Mouse (Mus musculus): ENCODE measurements around the gene Rps8. TPM values are rescaled to one million over a fixed set of nuclear protein-coding genes. Genes with fewer than 3 reads are reported as not detected.

The Rps8 gene
- polyA plus RNA-seq, 1 experiment from 2014 or later, result 599 TPM

GRCm38 (mm10) chr4:117115592-117115991 is 40.5 kb downstream of the Rps8 start:
- Histone ChIP-seq H3K27ac (replicated peaks; ENCODE audit: low read depth, low read length) (no peak overlapping the region), H3K36me3 (ENCODE audit: control insufficient read depth, insufficient read depth, low read length) (peaks cover 10% of the 10 kb centered on the region), H3K27me3 (ENCODE audit: control insufficient read depth, insufficient read depth, low read length) (no peaks in the 10 kb centered on the region), H3K4me2 (ENCODE audit: low read length) (no peak overlapping the region), H3K4me1 (ENCODE audit: control insufficient read depth, insufficient read depth, low read length) (0 out of 2 replicates have a peak, but pooled peaks cover 6% of the 10 kb centered on the region), H3K4me3 (replicated peaks; ENCODE audit: low read depth, low read length) (no peak overlapping the region), H3K9me3 (ENCODE audit: control insufficient read depth, low read length) (no peaks in the 10 kb centered on the region), H3K9ac (replicated peaks; ENCODE audit: low read length) (no peak overlapping the region)
- whole genome bisulfite sequencing, result 91% methylated on average over 5 of the region's 5 CpGs
- no peak for ATAC-seq (ENCODE audit: low FRiP score, low TSS enrichment)
- no peak for DNase-seq

GRCm38 (mm10) chr4:117113237-117113636 is 42.8 kb downstream of the Rps8 start:
- H3K27me3 ChIP-seq (ENCODE audit: control insufficient read depth, insufficient read depth, low read length), result no peaks in the 10 kb centered on the region
- H3K4me2 ChIP-seq (ENCODE audit: low read length), result no peak overlapping the region
- no peak overlapping the region for H3K27ac ChIP-seq (replicated peaks; ENCODE audit: low read depth, low read length)
- H3K36me3 ChIP-seq (ENCODE audit: control insufficient read depth, insufficient read depth, low read length), result peaks cover 25% of the 10 kb centered on the region
- ATAC-seq (ENCODE audit: low FRiP score, low TSS enrichment) (no peak), DNase-seq (no peak)
- no peak overlapping the region for H3K9ac ChIP-seq (replicated peaks; ENCODE audit: low read length)
- no peak overlapping the region for H3K4me3 ChIP-seq (replicated peaks; ENCODE audit: low read depth, low read length)
- 72% methylated on average over 1 of the region's 1 CpGs for WGBS
- H3K9me3 ChIP-seq (ENCODE audit: control insufficient read depth, low read length), result no peaks in the 10 kb centered on the region
- no peaks in the 10 kb centered on the region for H3K4me1 ChIP-seq (ENCODE audit: control insufficient read depth, insufficient read depth, low read length)

GRCm38 (mm10) chr4:117110985-117111384 is 45.1 kb downstream of the Rps8 start:
- 92% methylated on average over 11 of the region's 11 CpGs for WGBS
- no peak for ATAC-seq (ENCODE audit: low FRiP score, low TSS enrichment)
- H3K27me3 ChIP-seq (ENCODE audit: control insufficient read depth, insufficient read depth, low read length), result no peaks in the 10 kb centered on the region
- H3K9ac ChIP-seq (replicated peaks; ENCODE audit: low read length), result no peak overlapping the region
- H3K4me2 ChIP-seq (ENCODE audit: low read length), result no peak overlapping the region
- DNase-seq, result no peak
- H3K27ac ChIP-seq (replicated peaks; ENCODE audit: low read depth, low read length), result no peak overlapping the region
- H3K36me3 ChIP-seq (ENCODE audit: control insufficient read depth, insufficient read depth, low read length), result peaks cover 25% of the 10 kb centered on the region
- no peaks in the 10 kb centered on the region for H3K4me1 ChIP-seq (ENCODE audit: control insufficient read depth, insufficient read depth, low read length)
- H3K4me3 ChIP-seq (replicated peaks; ENCODE audit: low read depth, low read length), result no peak overlapping the region
- no peaks in the 10 kb centered on the region for H3K9me3 ChIP-seq (ENCODE audit: control insufficient read depth, low read length)

- no peaks in the 10 kb centered on the region for H3K4me1 ChIP-seq (ENCODE audit: control insufficient read depth, insufficient read depth, low read length)
- no peaks in the 10 kb centered on the region for H3K27me3 ChIP-seq (ENCODE audit: control insufficient read depth, insufficient read depth, low read length)
- no peak for DNase-seq
- no peak for ATAC-seq (ENCODE audit: low FRiP score, low TSS enrichment)
- no peak overlapping the region for H3K9ac ChIP-seq (replicated peaks; ENCODE audit: low read length)
- peaks cover 28% of the 10 kb centered on the region for H3K36me3 ChIP-seq (ENCODE audit: control insufficient read depth, insufficient read depth, low read length)
- no peaks in the 10 kb centered on the region for H3K9me3 ChIP-seq (ENCODE audit: control insufficient read depth, low read length)
- H3K27ac ChIP-seq (replicated peaks; ENCODE audit: low read depth, low read length), result no peak overlapping the region
- 92% methylated on average over 13 of the region's 13 CpGs for WGBS
- no peak overlapping the region for H3K4me3 ChIP-seq (replicated peaks; ENCODE audit: low read depth, low read length)
- no peak overlapping the region for H3K4me2 ChIP-seq (ENCODE audit: low read length)
Observed at GRCm38 (mm10) chr4:117110249-117110648, 45.8 kb downstream of the Rps8 start.

- Histone ChIP-seq H3K9ac (replicated peaks; ENCODE audit: low read length) (no peak overlapping the region), H3K27ac (replicated peaks; ENCODE audit: low read depth, low read length) (no peak overlapping the region), H3K4me2 (ENCODE audit: low read length) (no peak overlapping the region), H3K9me3 (ENCODE audit: control insufficient read depth, low read length) (no peaks in the 10 kb centered on the region), H3K4me1 (ENCODE audit: control insufficient read depth, insufficient read depth, low read length) (no peaks in the 10 kb centered on the region), H3K36me3 (ENCODE audit: control insufficient read depth, insufficient read depth, low read length) (peaks cover 28% of the 10 kb centered on the region), H3K27me3 (ENCODE audit: control insufficient read depth, insufficient read depth, low read length) (no peaks in the 10 kb centered on the region), H3K4me3 (replicated peaks; ENCODE audit: low read depth, low read length) (no peak overlapping the region)
- WGBS, result 92% methylated on average over 25 of the region's 25 CpGs
- no peak for DNase-seq
- ATAC-seq (ENCODE audit: low FRiP score, low TSS enrichment), result no peak
Observed at GRCm38 (mm10) chr4:117109330-117109729, 46.7 kb downstream of the Rps8 start.

- Histone ChIP-seq H3K9me3 (ENCODE audit: control insufficient read depth, low read length) (no peaks in the 10 kb centered on the region), H3K4me1 (ENCODE audit: control insufficient read depth, insufficient read depth, low read length) (no peaks in the 10 kb centered on the region), H3K4me3 (replicated peaks; ENCODE audit: low read depth, low read length) (no peak overlapping the region), H3K27me3 (ENCODE audit: control insufficient read depth, insufficient read depth, low read length) (no peaks in the 10 kb centered on the region), H3K36me3 (ENCODE audit: control insufficient read depth, insufficient read depth, low read length) (peaks cover 28% of the 10 kb centered on the region), H3K4me2 (ENCODE audit: low read length) (no peak overlapping the region), H3K27ac (replicated peaks; ENCODE audit: low read depth, low read length) (no peak overlapping the region), H3K9ac (replicated peaks; ENCODE audit: low read length) (no peak overlapping the region)
- no peak for ATAC-seq (ENCODE audit: low FRiP score, low TSS enrichment)
- DNase-seq, result no peak
- 90% methylated on average over 6 of the region's 6 CpGs for WGBS
Observed at GRCm38 (mm10) chr4:117108524-117108849, 47.6 kb downstream of the Rps8 start.

GRCm38 (mm10) chr4:117107813-117108523 is 48.1 kb downstream of the Rps8 start:
- Histone ChIP-seq H3K9ac (replicated peaks; ENCODE audit: low read length) (no peak overlapping the region), H3K9me3 (ENCODE audit: control insufficient read depth, low read length) (no peaks in the 10 kb centered on the region), H3K27me3 (ENCODE audit: control insufficient read depth, insufficient read depth, low read length) (no peaks in the 10 kb centered on the region), H3K36me3 (ENCODE audit: control insufficient read depth, insufficient read depth, low read length) (peaks cover 28% of the 10 kb centered on the region), H3K4me2 (ENCODE audit: low read length) (no peak overlapping the region), H3K27ac (replicated peaks; ENCODE audit: low read depth, low read length) (no peak overlapping the region), H3K4me3 (replicated peaks; ENCODE audit: low read depth, low read length) (no peak overlapping the region), H3K4me1 (ENCODE audit: control insufficient read depth, insufficient read depth, low read length) (no peaks in the 10 kb centered on the region)
- no peak for DNase-seq
- ATAC-seq (ENCODE audit: low FRiP score, low TSS enrichment), result no peak
- WGBS, result 91% methylated on average over 18 of the region's 18 CpGs

GRCm38 (mm10) chr4:117105127-117105526 is 50.9 kb downstream of the Rps8 start:
- ATAC-seq (ENCODE audit: low FRiP score, low TSS enrichment) (peak; percentile 34; the same call in 1 of the 2 replicates), DNase-seq (peak; percentile 18)
- H3K4me1 ChIP-seq (ENCODE audit: control insufficient read depth, insufficient read depth, low read length), result no peaks in the 10 kb centered on the region
- H3K4me2 ChIP-seq (ENCODE audit: low read length), result no peak overlapping the region
- peaks cover 2% of the 10 kb centered on the region; the same call in 1 of the 2 replicates for H3K27me3 ChIP-seq (ENCODE audit: control insufficient read depth, insufficient read depth, low read length)
- H3K27ac ChIP-seq (replicated peaks; ENCODE audit: low read depth, low read length), result no peak overlapping the region
- WGBS, result 49% methylated on average over 10 of the region's 10 CpGs
- peaks cover 15% of the 10 kb centered on the region for H3K36me3 ChIP-seq (ENCODE audit: control insufficient read depth, insufficient read depth, low read length)
- H3K9me3 ChIP-seq (ENCODE audit: control insufficient read depth, low read length), result no peaks in the 10 kb centered on the region
- no peak overlapping the region for H3K9ac ChIP-seq (replicated peaks; ENCODE audit: low read length)
- H3K4me3 ChIP-seq (replicated peaks; ENCODE audit: low read depth, low read length), result no peak overlapping the region

- no peak for DNase-seq
- no peaks in the 10 kb centered on the region for H3K4me1 ChIP-seq (ENCODE audit: control insufficient read depth, insufficient read depth, low read length)
- WGBS, result 83% methylated on average over 10 of the region's 10 CpGs
- peaks cover 10% of the 10 kb centered on the region for H3K36me3 ChIP-seq (ENCODE audit: control insufficient read depth, insufficient read depth, low read length)
- peaks cover 6% of the 10 kb centered on the region; the same call in 1 of the 2 replicates for H3K27me3 ChIP-seq (ENCODE audit: control insufficient read depth, insufficient read depth, low read length)
- H3K4me2 ChIP-seq (ENCODE audit: low read length), result no peak overlapping the region
- no peak overlapping the region for H3K4me3 ChIP-seq (replicated peaks; ENCODE audit: low read depth, low read length)
- ATAC-seq (ENCODE audit: low FRiP score, low TSS enrichment), result peak; percentile 32; the same call in 1 of the 2 replicates
- no peak overlapping the region for H3K27ac ChIP-seq (replicated peaks; ENCODE audit: low read depth, low read length)
- H3K9me3 ChIP-seq (ENCODE audit: control insufficient read depth, low read length), result no peaks in the 10 kb centered on the region
- H3K9ac ChIP-seq (replicated peaks; ENCODE audit: low read length), result no peak overlapping the region
Observed at GRCm38 (mm10) chr4:117104672-117105071, 51.4 kb downstream of the Rps8 start.

Data from midbrain, embryonic 14.5 days (tissue).